Mouse (Mus musculus): ENCODE data around the gene Tnp2.

DNA sequence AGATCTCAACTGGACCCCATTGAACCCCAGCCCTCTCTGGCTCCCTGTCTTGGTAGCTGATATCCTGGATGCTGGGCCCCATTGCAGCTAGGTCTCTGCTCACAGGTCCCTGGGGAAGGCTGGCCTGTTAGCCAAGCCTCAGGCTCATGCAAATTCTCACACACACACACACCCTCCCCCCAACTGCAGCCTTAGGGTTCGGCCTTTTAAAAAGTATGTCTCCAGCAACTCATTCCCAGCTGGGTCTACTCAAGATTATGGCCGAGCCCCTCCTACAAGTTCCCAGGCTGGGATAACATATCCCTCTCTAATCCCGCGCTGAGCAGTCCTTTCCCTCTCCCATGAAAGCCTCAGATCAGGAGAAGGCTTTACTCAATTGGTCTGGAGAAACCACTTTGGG, 32.9 kb upstream of the Tnp2 start:
- TF ChIP-seq FLI1 (IDR thresholded peaks at IDR 0.05; ENCODE audit: low read length) = no peak
- no peak for TF ChIP-seq GATA1 (IDR thresholded peaks at IDR 0.05; ENCODE audit: borderline replicate concordance, low read length)
